ENCODE assay signal across 9 mouse cellular contexts in genomic region chr8:107254403-107254802, GRCm38 (mm10). TPM values are rescaled to one million over a fixed set of nuclear protein-coding genes. Genes with fewer than 3 reads are reported as not detected.
DNase-seq lines count a peak whose midpoint lies in the region; ATAC-seq lines count a peak whose summit lies in the region.
"Had no signal": no experiment of that assay in that cellular context is flagged by ENCODE, and none has a peak within 500 bp of the region (broad histone marks: within the 10 kb centered on the region; RNA-seq: fewer than 3 reads in every experiment).

No protein-coding gene starts in this region.

- H3K27me3 ChIP-seq in heart, embryonic 12.5 days (replicated peaks): no peaks in the 10 kb centered on the region
- H3K27me3 ChIP-seq: limb, embryonic 13.5 days had no signal

- H3K9me3 ChIP-seq in heart, embryonic 12.5 days (replicated peaks): no peaks in the 10 kb centered on the region
- H3K9me3 ChIP-seq: limb, embryonic 13.5 days had no signal

- peaks cover 29% of the 10 kb centered on the region for H3K4me1 ChIP-seq in heart, embryonic 12.5 days (replicated peaks)

- ATAC-seq in heart, embryonic 12.5 days (ENCODE audit: insufficient number of reproducible peaks, low FRiP score): no peak

- H3K4me2 ChIP-seq in heart, embryonic 12.5 days: no peak overlapping the region
- H3K4me2 ChIP-seq: limb, embryonic 13.5 days had no signal

- H3K27ac ChIP-seq in heart, embryonic 12.5 days (ENCODE audit: poor library complexity, severe bottlenecking): peak overlapping the region; percentile 15
- H3K27ac ChIP-seq: limb, embryonic 13.5 days had no signal

- intact Hi-C loops in left cerebral cortex, postnatal 4 days (cut with DNase I): no loop called here
- intact Hi-C loops in gastrocnemius, postnatal 14 days (cut with DNase I; ENCODE audit: low total_unique reads): no loop called here

- peak; percentile 59 to 81 for DNase-seq in adrenal gland, adult (ENCODE audit: inconsistent age in 2 of 2, low spot score in 1 of 2)
- DNase-seq in adrenal gland, postnatal 4 days (ENCODE audit: low spot score in 2 of 2): no peak
- DNase-seq in thymus, postnatal 25 days: peak; percentile 15
- no peak for DNase-seq in thymus, postnatal 10 days (ENCODE audit: low spot score in 2 of 2)
- no peak for DNase-seq in left cerebral cortex, postnatal 4 days
- DNase-seq in gastrocnemius, postnatal 14 days: no peak
- DNase-seq in ovary, adult 18-20 months (ENCODE audit: low spot score): no peak

- H3K36me3 ChIP-seq in heart, embryonic 12.5 days: no peaks in the 10 kb centered on the region
- H3K36me3 ChIP-seq: limb, embryonic 13.5 days had no signal

- no peak overlapping the region for H3K4me3 ChIP-seq in heart, embryonic 12.5 days
- H3K4me3 ChIP-seq: limb, embryonic 13.5 days had no signal

- WGBS in heart, embryonic 12.5 days: 31% methylated on average over 3 of the region's 3 CpGs

- no peak overlapping the region for H3K9ac ChIP-seq in heart, embryonic 12.5 days
- H3K9ac ChIP-seq: limb, embryonic 13.5 days had no signal

RNA-seq across cellular contexts. Expression of gene Nfat5, which starts 38.9 kb away (rescaled TPM):
- total RNA-seq in adrenal gland, postnatal 4 days (2021): 100 to 1,000 TPM; 154 to 167 TPM
- 13.1 and 15.1 TPM in 2 replicates for polyA plus RNA-seq in heart, embryonic 12.5 days (2016; fragmentation: Nextera tagmentation; extraction: Ambion mirVana)
- total RNA-seq in left cerebral cortex, postnatal 4 days (2021): 10 to 100 TPM; 38.6 to 40.6 TPM
- total RNA-seq in gastrocnemius, postnatal 14 days (2021): 10 to 100 TPM; 16.8 to 18.7 TPM

Comparison
In these comparisons a context has a peak if more than half of its experiments do, and no peak if none do; other contexts are left out.
1. DNase-seq: peak in adrenal gland, adult (2 of 2) and thymus, postnatal 25 days (single experiment); none in adrenal gland, postnatal 4 days (0 of 2), thymus, postnatal 10 days (0 of 2), left cerebral cortex, postnatal 4 days (single experiment), gastrocnemius, postnatal 14 days (single experiment) and ovary, adult 18-20 months (single experiment).